Mouse (Mus musculus): ENCODE results near the gene Rfc4.

Rfc4 gene

GRCm38 (mm10) chr16:23135421-23136149 lies 8.0 kb upstream of the Rfc4 start:
- CTCF ChIA-PET, result interaction anchor here (0.6 kb wide), 2 partner anchors 256 to 878 kb away, joined by 6 to 10 read pairs; no protein-coding TSS in a partner anchor

DNA sequence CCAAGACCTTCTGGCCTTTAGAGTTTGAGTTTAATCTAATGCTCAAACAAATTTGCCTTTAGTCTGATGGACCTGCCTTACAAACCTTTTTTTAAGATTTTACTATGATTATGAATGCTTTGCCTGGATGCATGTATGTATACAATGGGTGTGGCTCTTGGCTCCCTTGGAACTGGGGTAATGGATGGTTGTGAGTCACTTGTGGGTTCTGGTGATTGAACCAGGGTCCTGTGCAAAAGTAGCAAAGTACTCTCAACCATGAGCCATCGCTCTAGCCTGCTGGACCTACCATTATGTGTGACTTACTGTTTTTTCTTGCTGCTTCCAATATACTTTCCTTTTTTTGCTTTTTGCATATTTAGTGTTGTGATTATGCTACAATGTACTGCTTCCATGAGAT lies 4.8 kb upstream of the Rfc4 start:
- CTCF ChIA-PET, result no interaction called here

GRCm38 (mm10) chr16:23130303-23130702 lies 2.8 kb upstream of the Rfc4 start:
- CTCF ChIA-PET, result interaction anchor here (0.6 kb wide), 1 partner anchor 29 kb away, joined by 4 read pairs; no protein-coding TSS in a partner anchor

GRCm38 (mm10) chr16:23127311-23127672 lies 245 bp downstream of the Rfc4 start:
- CTCF ChIA-PET, result no interaction called here

GRCm38 (mm10) chr16:23124398-23124797 lies 3.1 kb downstream of the Rfc4 start:
- CTCF ChIA-PET, result no interaction called here

DNA sequence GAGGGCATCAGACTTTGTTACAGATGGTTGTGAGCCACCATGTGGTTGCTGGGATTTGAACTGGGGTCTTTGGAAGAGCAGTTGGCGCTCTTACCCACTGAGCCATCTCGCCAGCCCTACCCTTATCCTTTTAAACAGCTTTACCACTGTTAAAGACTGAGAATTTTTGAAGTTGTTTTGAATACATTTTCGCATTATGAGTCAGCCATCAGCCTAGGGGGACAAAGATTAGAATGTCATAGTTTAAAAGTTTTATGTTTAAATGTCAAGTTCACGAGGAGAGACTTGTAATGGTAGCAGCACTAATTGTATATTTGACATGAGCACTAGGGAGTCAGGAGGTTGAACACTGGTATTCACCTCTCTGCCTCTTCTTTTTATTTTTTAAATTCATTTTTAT lies 4.4 kb downstream of the Rfc4 start:
- CTCF ChIA-PET, result no interaction called here

DNA sequence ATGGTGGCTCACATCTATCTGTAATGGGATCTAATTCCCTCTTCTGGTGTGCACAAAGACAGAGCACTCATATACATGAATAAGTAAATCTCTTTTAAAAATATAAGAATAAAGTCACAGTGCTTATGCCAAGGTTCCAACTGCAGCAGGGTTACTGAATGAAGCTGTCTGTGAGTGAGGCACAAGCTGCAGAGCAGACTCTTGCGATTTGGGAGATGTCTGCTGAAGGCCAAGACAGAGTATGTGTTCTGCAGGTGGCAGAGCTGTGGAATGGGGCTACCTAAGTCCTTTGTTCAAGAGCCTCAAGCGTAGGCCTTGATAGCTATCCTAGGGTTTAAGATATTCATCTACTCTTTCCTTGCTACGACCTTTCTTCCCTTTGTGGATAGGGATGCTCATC lies 5.1 kb downstream of the Rfc4 start:
- CTCF ChIA-PET, result no interaction called here

DNA sequence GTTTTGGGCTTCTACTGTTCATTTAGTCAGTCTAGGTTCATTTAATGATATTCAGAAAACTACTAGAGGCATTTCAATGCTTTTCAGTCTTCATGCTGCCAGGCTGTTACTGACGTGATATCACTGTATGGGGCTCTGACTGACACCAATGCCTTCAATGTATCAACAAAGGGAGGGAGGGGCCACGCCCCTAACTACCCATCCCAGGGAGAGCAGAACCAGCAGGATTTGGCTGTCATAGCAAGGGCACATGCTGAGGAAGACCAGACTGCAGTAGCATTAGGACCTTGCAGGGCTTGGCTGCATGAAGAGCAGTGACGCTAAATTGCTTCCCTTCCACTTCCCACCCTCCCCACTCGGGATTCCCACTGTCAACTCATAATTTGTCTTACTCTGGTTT lies 10.4 kb downstream of the Rfc4 start:
- CTCF ChIA-PET, result interaction anchor here (0.7 kb wide), 1 partner anchor 133 kb away, joined by 6 read pairs; no protein-coding TSS in a partner anchor

DNA sequence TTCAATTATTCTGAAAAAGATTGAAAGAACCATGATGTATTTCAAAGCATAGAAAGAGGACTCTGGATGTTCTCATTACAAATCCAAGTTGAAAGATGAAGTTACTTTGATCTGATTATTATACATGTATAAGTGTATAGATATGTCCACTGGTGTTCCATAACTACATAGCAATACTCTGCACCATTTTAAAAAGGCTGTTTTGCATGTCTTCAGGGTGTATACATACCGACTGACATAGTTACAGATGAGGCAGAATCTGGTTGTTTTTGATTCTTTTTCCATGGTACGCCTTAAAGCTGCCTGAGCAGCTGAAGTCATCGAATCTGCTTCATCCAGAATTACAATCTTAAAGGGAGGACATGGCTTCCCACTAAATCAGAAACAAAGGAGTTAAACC lies 12.1 kb downstream of the Rfc4 start:
- CTCF ChIA-PET, result no interaction called here

- CTCF ChIA-PET, result no interaction called here
Observed at GRCm38 (mm10) chr16:23114339-23115171, 13.0 kb downstream of the Rfc4 start.

DNA sequence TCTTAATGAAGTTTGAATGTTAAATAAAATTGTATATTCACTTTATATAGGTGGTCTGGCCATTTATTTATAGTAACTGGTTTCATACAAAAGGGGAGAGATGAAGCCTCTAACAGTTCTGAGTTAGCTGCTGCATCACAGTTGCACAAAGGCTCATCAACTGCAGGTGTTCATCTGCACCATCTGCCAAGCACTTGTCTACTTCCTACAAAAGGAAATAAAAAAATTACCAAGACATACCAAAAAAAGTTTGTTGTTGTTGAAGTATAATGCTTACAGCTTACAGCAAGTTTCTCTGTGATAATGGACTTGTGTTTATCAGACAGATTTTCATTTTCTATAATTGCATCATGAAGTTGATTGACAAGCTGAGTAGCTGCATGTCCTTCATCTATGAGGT lies 13.6 kb downstream of the Rfc4 start:
- CTCF ChIA-PET, result no interaction called here

- CTCF ChIA-PET, result no interaction called here
Observed at GRCm38 (mm10) chr16:23112861-23113435, 14.6 kb downstream of the Rfc4 start.

DNA sequence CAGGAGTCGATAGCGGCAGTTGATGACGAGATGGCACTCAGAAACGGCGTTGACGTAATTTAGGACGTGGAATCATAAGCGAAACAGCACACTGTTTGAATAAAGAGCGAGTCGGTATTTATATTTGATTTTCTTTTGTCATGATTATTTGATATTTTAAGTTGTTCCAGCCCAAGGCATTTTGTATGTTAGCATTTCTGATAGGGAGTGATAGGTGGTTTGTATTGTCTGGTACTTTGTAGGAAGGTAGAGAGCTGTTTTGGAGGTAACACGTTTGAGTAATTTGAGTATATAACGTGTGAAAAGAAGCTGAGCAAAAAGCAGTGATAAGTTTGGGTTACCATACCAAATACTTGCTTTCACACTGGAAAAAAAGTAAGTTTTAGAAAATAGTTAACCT lies 15.2 kb downstream of the Rfc4 start:
- CTCF ChIA-PET, result no interaction called here

- CTCF ChIA-PET, result no interaction called here
Observed at GRCm38 (mm10) chr16:23109350-23110280, 17.9 kb downstream of the Rfc4 start.

DNA sequence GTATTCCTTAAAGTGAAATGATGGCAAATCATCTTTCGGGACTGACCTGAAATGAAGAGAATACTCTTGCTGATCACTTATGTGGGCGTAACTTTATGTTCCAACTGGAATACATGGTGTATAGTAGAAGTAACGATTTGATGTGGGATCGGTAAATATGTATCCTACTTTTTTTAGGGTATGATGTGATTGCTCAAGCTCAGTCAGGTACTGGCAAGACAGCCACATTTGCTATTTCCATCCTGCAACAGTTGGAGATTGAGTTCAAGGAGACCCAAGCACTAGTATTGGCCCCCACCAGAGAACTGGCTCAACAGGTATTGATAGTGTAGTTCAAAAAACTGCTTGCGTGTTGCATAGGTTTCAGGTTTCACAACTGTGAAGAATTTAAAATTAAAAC lies 18.6 kb downstream of the Rfc4 start:
- CTCF ChIA-PET, result interaction anchor here (0.7 kb wide), 1 partner anchor 153 kb away, joined by 4 read pairs; no protein-coding TSS in a partner anchor

DNA sequence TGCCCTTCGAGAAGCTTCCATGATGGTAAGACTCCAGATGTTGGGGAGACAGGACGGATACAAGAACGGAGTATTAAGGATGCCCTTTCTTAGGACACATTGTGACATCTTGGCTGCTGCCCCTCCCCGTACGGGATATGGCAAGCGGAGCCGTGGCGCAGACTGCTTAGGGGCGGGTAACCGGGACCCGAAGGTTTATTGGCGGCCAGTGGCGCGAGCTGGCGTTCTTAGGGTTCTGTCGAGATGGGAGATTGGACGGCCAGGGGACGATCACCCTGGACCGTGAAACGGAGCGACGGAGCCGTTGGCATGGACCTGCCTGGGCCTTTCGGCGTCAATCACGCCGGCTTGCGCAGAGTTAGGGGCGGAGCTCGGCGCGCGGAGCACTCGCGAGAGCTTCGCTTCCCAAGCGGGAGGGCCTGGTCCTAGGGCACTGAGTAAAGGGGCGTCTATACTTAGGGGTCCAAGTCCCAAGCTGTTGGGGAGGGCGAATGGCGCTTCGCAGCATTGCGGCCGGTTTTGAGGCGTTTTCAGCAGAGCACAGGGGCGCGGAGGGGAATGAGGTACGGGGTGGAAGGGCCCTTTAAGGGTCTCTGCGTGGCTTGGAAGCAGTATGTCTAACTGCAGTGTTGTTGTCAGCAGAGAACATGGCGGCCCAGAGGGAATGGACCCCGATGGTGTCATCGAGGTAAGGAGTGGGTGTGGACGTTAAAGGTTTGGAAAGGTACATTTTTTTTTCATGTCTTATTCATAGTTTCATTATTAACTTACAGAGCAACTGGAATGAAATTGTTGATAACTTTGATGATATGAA lies 19.4 kb downstream of the Rfc4 start:
- CTCF ChIA-PET, result interaction anchor here (0.7 kb wide), 1 partner anchor 154 kb away, joined by 4 read pairs; no protein-coding TSS in a partner anchor

GRCm38 (mm10) chr16:23107231-23107942 lies 20.1 kb downstream of the Rfc4 start, which contains the start of gene Eif4a2:
Eif4a2 (plus strand) TSS chr16:23107444.
- CTCF ChIA-PET, result no interaction called here

GRCm38 (mm10) chr16:23106121-23106520 lies 21.4 kb downstream of the Rfc4 start:
- CTCF ChIA-PET, result no interaction called here

- CTCF ChIA-PET, result no interaction called here
Observed at GRCm38 (mm10) chr16:23103841-23104240, 23.7 kb downstream of the Rfc4 start.

Data from spleen, embryonic (tissue).